Mouse (Mus musculus): ENCODE measurements around the gene Cacna1c. TPM values are rescaled to one million over a fixed set of nuclear protein-coding genes. Genes with fewer than 3 reads are reported as not detected.
A peak's percentile ranks its signal among the peaks of the same experiment; 100 is the strongest.
"Not testable (repeated sequence)": the region's sequence is repeated elsewhere in the genome, so short reads cannot be mapped to it uniquely, and the experiment has no call there.

Gene Cacna1c
- polyA plus RNA-seq, 1 experiment = 3.0 TPM

- DNase-seq (ENCODE audit: low read depth) = no peak
Measured at GRCm38 (mm10) chr6:118593377-118594061, 602.7 kb downstream of the Cacna1c start.

- DNase-seq (ENCODE audit: low read depth) = no peak
Measured at GRCm38 (mm10) chr6:118592662-118593376, 603.4 kb downstream of the Cacna1c start.

GRCm38 (mm10) chr6:118578741-118579140, 617.5 kb downstream of the Cacna1c start:
- DNase-seq (ENCODE audit: low read depth) = not testable (repeated sequence)

- DNase-seq (ENCODE audit: low read depth) = no peak
Measured at GRCm38 (mm10) chr6:118574351-118574750, 621.9 kb downstream of the Cacna1c start.

GRCm38 (mm10) chr6:118567816-118568215, 628.4 kb downstream of the Cacna1c start:
- DNase-seq (ENCODE audit: low read depth) = no peak

GRCm38 (mm10) chr6:118561745-118562609, 634.2 kb downstream of the Cacna1c start, which contains the start of gene Ankrd26:
Gene Ankrd26, minus strand, starts transcription at chr6:118562226.
- peak; percentile 37 for DNase-seq (ENCODE audit: low read depth)

- no peak for DNase-seq (ENCODE audit: low read depth)
Measured at GRCm38 (mm10) chr6:118561225-118561624, 635.0 kb downstream of the Cacna1c start.

- no peak for DNase-seq (ENCODE audit: low read depth)
Measured at GRCm38 (mm10) chr6:118538627-118539026, 657.6 kb downstream of the Cacna1c start.

Other genes with a start within 250 kb of the Cacna1c start
- gene Dcp1b, start 21.2 kb downstream of the Cacna1c start, polyA plus RNA-seq (2012; rRNA removed) = 12.4 and 13.4 TPM in 2 replicates
- gene Cacna2d4, start 40.1 kb upstream of the Cacna1c start, polyA plus RNA-seq (2012; rRNA removed) = 0.01 TPM in 1 of 2 replicates, not detected in the other
- gene Lrtm2, start 134.3 kb upstream of the Cacna1c start, polyA plus RNA-seq (2012; rRNA removed) = 0.03 and 0.07 TPM in 2 replicates
- gene Adipor2, start 221.3 kb upstream of the Cacna1c start, polyA plus RNA-seq (2012; rRNA removed) = 119 and 135 TPM in 2 replicates

Measured in gonadal fat pad, adult 2 months (tissue).